8 mouse cellular contexts compared by ENCODE assay signal in the genomic region with DNA sequence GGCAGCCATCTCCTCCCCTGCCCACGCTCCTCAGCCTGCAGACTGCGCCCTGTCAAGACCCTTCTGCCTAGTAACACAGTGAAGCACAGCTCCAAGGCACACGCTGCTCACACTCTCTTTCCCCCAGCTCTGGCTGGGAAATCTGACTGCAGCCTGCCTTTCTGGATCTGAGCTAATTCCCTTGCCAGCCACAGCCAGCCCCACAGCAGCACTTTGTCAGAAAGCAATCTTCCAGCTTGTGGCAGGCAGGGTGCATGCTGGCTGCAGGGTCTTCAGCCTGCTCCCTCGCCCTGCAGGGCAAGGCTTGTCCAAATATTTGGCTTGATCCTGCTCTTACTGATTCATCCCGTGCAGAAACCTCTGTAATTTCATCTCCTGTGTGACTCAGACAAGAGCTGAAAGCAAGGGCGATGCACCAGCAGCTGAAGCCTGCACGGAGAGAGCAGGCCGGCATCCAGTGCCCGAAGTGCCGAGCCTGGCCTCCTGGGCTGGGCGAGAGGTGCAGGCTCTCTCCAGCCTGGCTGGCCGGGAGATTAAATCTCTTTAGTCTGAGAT.
A peak's percentile ranks its signal among the peaks of the same experiment; 100 is the strongest.
DNase-seq lines count a peak whose midpoint lies in the region; ATAC-seq lines count a peak whose summit lies in the region.

No protein-coding gene starts in this region.

- peak; percentile 52; the same call in 1 of the 2 replicates for ATAC-seq in kidney, embryonic 14.5 days (ENCODE audit: low FRiP score, low TSS enrichment)
- peak; percentile 60 for ATAC-seq in intestine, embryonic 15.5 days
- peak; percentile 44; the same call in 1 of the 2 replicates for ATAC-seq in midbrain, embryonic 14.5 days (ENCODE audit: low FRiP score, low TSS enrichment)
- no peak for ATAC-seq in liver, embryonic 12.5 days
- no peak for ATAC-seq in erythroblast, adult 5-6 weeks (replicated peaks; ENCODE audit: low FRiP score, poor library complexity, severe bottlenecking)

- no peak for DNase-seq in kidney, adult 18-20 months
- DNase-seq in adrenal gland, postnatal 10 days = peak; percentile 60
- no peak for DNase-seq in forebrain, embryonic 10.5 days (ENCODE audit: extremely low spot score, low spot score)
- DNase-seq in midbrain, embryonic 14.5 days = peak; percentile 70

- no peaks in the 10 kb centered on the region for H3K27me3 ChIP-seq in kidney, embryonic 14.5 days (ENCODE audit: control insufficient read depth, insufficient read depth, low read length)
- H3K27me3 ChIP-seq in forebrain, embryonic 10.5 days (ENCODE audit: poor library complexity, severe bottlenecking) = peaks cover 5% of the 10 kb centered on the region; the same call in 1 of the 2 replicates
- no peaks in the 10 kb centered on the region for H3K27me3 ChIP-seq in intestine, embryonic 15.5 days (replicated peaks)
- no peaks in the 10 kb centered on the region for H3K27me3 ChIP-seq in midbrain, embryonic 14.5 days (ENCODE audit: control insufficient read depth, insufficient read depth, low read length)
- no peaks in the 10 kb centered on the region for H3K27me3 ChIP-seq in liver, embryonic 12.5 days (replicated peaks)

- H3K36me3 ChIP-seq in kidney, embryonic 14.5 days (ENCODE audit: control insufficient read depth, insufficient read depth, low read length) = no peaks in the 10 kb centered on the region
- no peaks in the 10 kb centered on the region for H3K36me3 ChIP-seq in forebrain, embryonic 10.5 days (replicated peaks)
- H3K36me3 ChIP-seq in intestine, embryonic 15.5 days = no peaks in the 10 kb centered on the region
- no peaks in the 10 kb centered on the region for H3K36me3 ChIP-seq in midbrain, embryonic 14.5 days (ENCODE audit: control insufficient read depth, insufficient read depth, low read length)
- H3K36me3 ChIP-seq in liver, embryonic 12.5 days = no peaks in the 10 kb centered on the region

- 17% methylated on average over 12 of the region's 12 CpGs for WGBS in kidney, embryonic 14.5 days
- WGBS in forebrain, embryonic 10.5 days = 48% methylated on average over 12 of the region's 12 CpGs
- WGBS in intestine, embryonic 15.5 days = 12% methylated on average over 12 of the region's 12 CpGs
- 24% methylated on average over 12 of the region's 12 CpGs for WGBS in midbrain, embryonic 14.5 days
- WGBS in liver, embryonic 12.5 days (ENCODE audit: insufficient replicate concordance) = 48% methylated on average over 12 of the region's 12 CpGs

- no peak overlapping the region for H3K4me3 ChIP-seq in kidney, embryonic 14.5 days (ENCODE audit: low read length)
- H3K4me3 ChIP-seq in forebrain, embryonic 10.5 days = no peak overlapping the region
- H3K4me3 ChIP-seq in intestine, embryonic 15.5 days (replicated peaks) = no peak overlapping the region
- no peak overlapping the region for H3K4me3 ChIP-seq in midbrain, embryonic 14.5 days (replicated peaks; ENCODE audit: low read depth, low read length)
- no peak overlapping the region for H3K4me3 ChIP-seq in liver, embryonic 12.5 days

- no peaks in the 10 kb centered on the region for H3K9me3 ChIP-seq in kidney, embryonic 14.5 days (ENCODE audit: control insufficient read depth, low read length)
- no peaks in the 10 kb centered on the region for H3K9me3 ChIP-seq in forebrain, embryonic 10.5 days
- H3K9me3 ChIP-seq in intestine, embryonic 15.5 days = no peaks in the 10 kb centered on the region
- H3K9me3 ChIP-seq in midbrain, embryonic 14.5 days (ENCODE audit: control insufficient read depth, low read length) = no peaks in the 10 kb centered on the region
- no peaks in the 10 kb centered on the region for H3K9me3 ChIP-seq in liver, embryonic 12.5 days (replicated peaks)

- peak overlapping the region; percentile 26; the same call in 1 of the 2 replicates for H3K4me2 ChIP-seq in kidney, embryonic 14.5 days (replicated peaks; ENCODE audit: low read depth, low read length)
- H3K4me2 ChIP-seq in intestine, embryonic 15.5 days (replicated peaks) = peak overlapping the region; percentile 40
- H3K4me2 ChIP-seq in midbrain, embryonic 14.5 days (ENCODE audit: low read length) = peak overlapping the region; percentile 35
- no peak overlapping the region for H3K4me2 ChIP-seq in liver, embryonic 12.5 days

- 0 out of 2 replicates have a peak overlapping the region, but pooled peaks have one; percentile 8 for H3K9ac ChIP-seq in kidney, embryonic 14.5 days (ENCODE audit: low read depth, low read length)
- H3K9ac ChIP-seq in intestine, embryonic 15.5 days = peak overlapping the region; percentile 15; the same call in 1 of the 2 replicates
- peak overlapping the region; percentile 41; the same call in 1 of the 2 replicates for H3K9ac ChIP-seq in midbrain, embryonic 14.5 days (replicated peaks; ENCODE audit: low read length)
- no peak overlapping the region for H3K9ac ChIP-seq in liver, embryonic 12.5 days

- peak overlapping the region; percentile 39; the same call in 1 of the 2 replicates for H3K27ac ChIP-seq in kidney, embryonic 14.5 days (ENCODE audit: low read depth, low read length)
- H3K27ac ChIP-seq in forebrain, embryonic 10.5 days = peak overlapping the region; percentile 45
- peak overlapping the region; percentile 55; the same call in 1 of the 2 replicates for H3K27ac ChIP-seq in intestine, embryonic 15.5 days
- H3K27ac ChIP-seq in midbrain, embryonic 14.5 days (replicated peaks; ENCODE audit: low read depth, low read length) = peak overlapping the region; percentile 80
- H3K27ac ChIP-seq in liver, embryonic 12.5 days = no peak overlapping the region

- H3K4me1 ChIP-seq in kidney, embryonic 14.5 days (ENCODE audit: control insufficient read depth, insufficient read depth, low read length) = peaks cover 33% of the 10 kb centered on the region
- peaks cover 42% of the 10 kb centered on the region for H3K4me1 ChIP-seq in forebrain, embryonic 10.5 days
- H3K4me1 ChIP-seq in intestine, embryonic 15.5 days (replicated peaks) = peaks cover 17% of the 10 kb centered on the region
- peaks cover 35% of the 10 kb centered on the region for H3K4me1 ChIP-seq in midbrain, embryonic 14.5 days (ENCODE audit: control insufficient read depth, insufficient read depth, low read length)
- peaks cover 39% of the 10 kb centered on the region for H3K4me1 ChIP-seq in liver, embryonic 12.5 days

Comparison
In these comparisons a context has a peak if more than half of its experiments do, and no peak if none do; other contexts are left out.
1. ATAC-seq: peak in kidney, embryonic 14.5 days (single experiment), intestine, embryonic 15.5 days (single experiment) and midbrain, embryonic 14.5 days (single experiment); none in liver, embryonic 12.5 days (single experiment) and erythroblast, adult 5-6 weeks (single experiment).
2. DNase-seq: peak in adrenal gland, postnatal 10 days (single experiment) and midbrain, embryonic 14.5 days (single experiment); none in kidney, adult 18-20 months (single experiment) and forebrain, embryonic 10.5 days (single experiment).